Mouse (Mus musculus): Measurements from ENCODE around the gene Lrrtm1. TPM values are rescaled to one million over a fixed set of nuclear protein-coding genes. Genes with fewer than 3 reads are reported as not detected.

Lrrtm1 gene
- 1.1 and 2.4 TPM in 2 replicates for polyA plus RNA-seq (2015; fragmentation: Nextera tagmentation; extraction: Ambion mirVana)

- no peak within 1 kb of the TSS for H3K27ac ChIP-seq (replicated peaks)
- H3K9ac ChIP-seq, result peak within 1 kb of the TSS; percentile 67
- WGBS, result under 1% methylated on average over 53 of the region's 53 CpGs
- peak within 1 kb of the TSS; percentile 94 for H3K4me2 ChIP-seq
- peaks cover 74% of the 10 kb centered on the region for H3K27me3 ChIP-seq (replicated peaks)
- no peaks in the 10 kb centered on the region for H3K36me3 ChIP-seq
- peaks cover 19% of the 10 kb centered on the region for H3K4me1 ChIP-seq
- ATAC-seq (ENCODE audit: extremely low read depth, insufficient number of reproducible peaks, low FRiP score, low TSS enrichment), result no peak
- H3K4me3 ChIP-seq, result peak within 1 kb of the TSS; percentile 58
- no peaks in the 10 kb centered on the region for H3K9me3 ChIP-seq
Observed at GRCm38 (mm10) chr6:77242601-77243406, at the start of gene Lrrtm1. Gene Lrrtm1, plus strand, starts transcription at chr6:77242689.

- H3K4me3 ChIP-seq, result no peak overlapping the region
- no peak overlapping the region for H3K9ac ChIP-seq
- H3K27me3 ChIP-seq (replicated peaks), result no peaks in the 10 kb centered on the region
- H3K27ac ChIP-seq (replicated peaks), result no peak overlapping the region
- no peak for ATAC-seq (ENCODE audit: extremely low read depth, insufficient number of reproducible peaks, low FRiP score, low TSS enrichment)
- H3K4me1 ChIP-seq, result 0 out of 2 replicates have a peak, but pooled peaks cover 4% of the 10 kb centered on the region
- WGBS, result 71% methylated on average over 3 of the region's 3 CpGs
- H3K9me3 ChIP-seq, result no peaks in the 10 kb centered on the region
- H3K4me2 ChIP-seq, result no peak overlapping the region
- H3K36me3 ChIP-seq, result no peaks in the 10 kb centered on the region
Observed at GRCm38 (mm10) chr6:77196650-77197049, 45.8 kb upstream of the Lrrtm1 start.

- ATAC-seq (ENCODE audit: extremely low read depth, insufficient number of reproducible peaks, low FRiP score, low TSS enrichment), result no peak
- Histone ChIP-seq H3K9me3 (no peaks in the 10 kb centered on the region), H3K9ac (no peak overlapping the region), H3K36me3 (no peaks in the 10 kb centered on the region), H3K4me2 (no peak overlapping the region), H3K4me1 (0 out of 2 replicates have a peak, but pooled peaks cover 4% of the 10 kb centered on the region), H3K27me3 (replicated peaks) (no peaks in the 10 kb centered on the region), H3K4me3 (no peak overlapping the region), H3K27ac (replicated peaks) (no peak overlapping the region)
- WGBS, result 65% methylated on average over 2 of the region's 2 CpGs
Observed at GRCm38 (mm10) chr6:77199375-77199774, 43.1 kb upstream of the Lrrtm1 start.

GRCm38 (mm10) chr6:77209183-77209582, 33.3 kb upstream of the Lrrtm1 start:
- Histone ChIP-seq H3K4me1 (no peaks in the 10 kb centered on the region), H3K9me3 (no peaks in the 10 kb centered on the region), H3K9ac (no peak overlapping the region), H3K4me2 (no peak overlapping the region), H3K4me3 (no peak overlapping the region), H3K27me3 (replicated peaks) (no peaks in the 10 kb centered on the region), H3K36me3 (no peaks in the 10 kb centered on the region), H3K27ac (replicated peaks) (no peak overlapping the region)
- 71% methylated on average over 1 of the region's 1 CpGs for WGBS
- ATAC-seq (ENCODE audit: extremely low read depth, insufficient number of reproducible peaks, low FRiP score, low TSS enrichment), result no peak

GRCm38 (mm10) chr6:77209929-77210328, 32.6 kb upstream of the Lrrtm1 start:
- 53% methylated on average over 3 of the region's 3 CpGs for WGBS
- Histone ChIP-seq H3K9me3 (no peaks in the 10 kb centered on the region), H3K9ac (no peak overlapping the region), H3K4me3 (no peak overlapping the region), H3K36me3 (no peaks in the 10 kb centered on the region), H3K4me1 (no peaks in the 10 kb centered on the region), H3K27me3 (replicated peaks) (no peaks in the 10 kb centered on the region), H3K27ac (replicated peaks) (no peak overlapping the region), H3K4me2 (no peak overlapping the region)
- no peak for ATAC-seq (ENCODE audit: extremely low read depth, insufficient number of reproducible peaks, low FRiP score, low TSS enrichment)

GRCm38 (mm10) chr6:77213757-77214409, 28.6 kb upstream of the Lrrtm1 start:
- 43% methylated on average over 3 of the region's 3 CpGs for WGBS
- H3K4me2 ChIP-seq, result no peak overlapping the region
- no peak overlapping the region for H3K27ac ChIP-seq (replicated peaks)
- H3K36me3 ChIP-seq, result no peaks in the 10 kb centered on the region
- H3K27me3 ChIP-seq (replicated peaks), result no peaks in the 10 kb centered on the region
- no peaks in the 10 kb centered on the region for H3K4me1 ChIP-seq
- H3K9ac ChIP-seq, result no peak overlapping the region
- no peak overlapping the region for H3K4me3 ChIP-seq
- no peaks in the 10 kb centered on the region for H3K9me3 ChIP-seq
- no peak for ATAC-seq (ENCODE audit: extremely low read depth, insufficient number of reproducible peaks, low FRiP score, low TSS enrichment)

GRCm38 (mm10) chr6:77215322-77215721, 27.2 kb upstream of the Lrrtm1 start:
- H3K27me3 ChIP-seq (replicated peaks), result no peaks in the 10 kb centered on the region
- ATAC-seq (ENCODE audit: extremely low read depth, insufficient number of reproducible peaks, low FRiP score, low TSS enrichment), result no peak
- 81% methylated on average over 4 of the region's 4 CpGs for WGBS

GRCm38 (mm10) chr6:77218875-77219274, 23.6 kb upstream of the Lrrtm1 start:
- Histone ChIP-seq H3K27me3 (replicated peaks) (no peaks in the 10 kb centered on the region), H3K4me3 (no peak overlapping the region), H3K9ac (no peak overlapping the region), H3K36me3 (no peaks in the 10 kb centered on the region), H3K27ac (replicated peaks) (no peak overlapping the region), H3K9me3 (no peaks in the 10 kb centered on the region), H3K4me2 (no peak overlapping the region), H3K4me1 (no peaks in the 10 kb centered on the region)
- no peak for ATAC-seq (ENCODE audit: extremely low read depth, insufficient number of reproducible peaks, low FRiP score, low TSS enrichment)

More at GRCm38 (mm10) chr6:77215322-77215721, 27.2 kb upstream of the Lrrtm1 start:
- no peaks in the 10 kb centered on the region for H3K9me3 ChIP-seq
- H3K4me2 ChIP-seq, result no peak overlapping the region
- H3K36me3 ChIP-seq, result no peaks in the 10 kb centered on the region
- H3K27ac ChIP-seq (replicated peaks), result no peak overlapping the region
- H3K4me1 ChIP-seq, result no peaks in the 10 kb centered on the region
- no peak overlapping the region for H3K9ac ChIP-seq
- no peak overlapping the region for H3K4me3 ChIP-seq

- H3K36me3 ChIP-seq, result no peaks in the 10 kb centered on the region
- WGBS, result 74% methylated on average over 4 of the region's 4 CpGs
- H3K9ac ChIP-seq, result no peak overlapping the region
- H3K4me2 ChIP-seq, result no peak overlapping the region
- H3K4me3 ChIP-seq, result no peak overlapping the region
- no peaks in the 10 kb centered on the region for H3K27me3 ChIP-seq (replicated peaks)
- no peak for ATAC-seq (ENCODE audit: extremely low read depth, insufficient number of reproducible peaks, low FRiP score, low TSS enrichment)
- H3K27ac ChIP-seq (replicated peaks), result no peak overlapping the region
- no peaks in the 10 kb centered on the region for H3K4me1 ChIP-seq
- H3K9me3 ChIP-seq, result no peaks in the 10 kb centered on the region
Observed at GRCm38 (mm10) chr6:77220776-77221175, 21.7 kb upstream of the Lrrtm1 start.

GRCm38 (mm10) chr6:77222849-77223638, 19.4 kb upstream of the Lrrtm1 start:
- Histone ChIP-seq H3K36me3 (no peaks in the 10 kb centered on the region), H3K27ac (replicated peaks) (no peak overlapping the region), H3K4me2 (no peak overlapping the region), H3K9ac (no peak overlapping the region), H3K4me1 (no peaks in the 10 kb centered on the region), H3K4me3 (no peak overlapping the region), H3K9me3 (no peaks in the 10 kb centered on the region), H3K27me3 (replicated peaks) (no peaks in the 10 kb centered on the region)
- no peak for ATAC-seq (ENCODE audit: extremely low read depth, insufficient number of reproducible peaks, low FRiP score, low TSS enrichment)
- 67% methylated on average over 16 of the region's 16 CpGs for WGBS

GRCm38 (mm10) chr6:77240426-77240825, 2.1 kb upstream of the Lrrtm1 start:
- Histone ChIP-seq H3K9ac (no peak overlapping the region), H3K4me1 (peaks cover 19% of the 10 kb centered on the region), H3K4me3 (no peak overlapping the region), H3K36me3 (no peaks in the 10 kb centered on the region), H3K27ac (replicated peaks) (no peak overlapping the region), H3K9me3 (no peaks in the 10 kb centered on the region), H3K4me2 (no peak overlapping the region), H3K27me3 (replicated peaks) (peaks cover 52% of the 10 kb centered on the region)
- ATAC-seq (ENCODE audit: extremely low read depth, insufficient number of reproducible peaks, low FRiP score, low TSS enrichment), result no peak
- WGBS, result 32% methylated on average over 1 of the region's 1 CpGs

Data from heart, embryonic 13.5 days (tissue).